Mouse (Mus musculus) liver, embryonic 12.5 days (tissue): Measurements from ENCODE around the gene Sspo. TPM values are rescaled to one million over a fixed set of nuclear protein-coding genes. Genes with fewer than 3 reads are reported as not detected.

ENCODE experiments used
- ATAC-seq: fragments of 200-750 bp; cut with Nextera tagmentation; 2 replicates; pipeline ENCODE4 v1.8.0; 2017; ENCODE audit warnings: moderate number of reproducible peaks, mild to moderate bottlenecking, moderate library complexity
- H3K27ac ChIP-seq: fragments of 300-500 bp; sonication (generic); 2 replicates; pipeline ENCODE4 v1.5.1; 2016; ENCODE audit warnings: mild to moderate bottlenecking
- H3K27me3 ChIP-seq: fragments of 300-500 bp; sonication (generic); replicated peaks from 2 replicates; pipeline ENCODE4 v1.6.1; 2016; ENCODE audit warnings: mild to moderate bottlenecking, moderate library complexity
- H3K36me3 ChIP-seq: fragments of 300-500 bp; sonication (generic); 2 replicates; pipeline ENCODE4 v1.6.1; 2016; ENCODE audit warnings: mild to moderate bottlenecking, moderate library complexity
- H3K4me1 ChIP-seq: fragments of 300-500 bp; sonication (generic); 2 replicates; pipeline ENCODE4 v1.6.1; 2016
- H3K4me2 ChIP-seq: fragments of 300-500 bp; sonication (generic); 2 replicates; pipeline ENCODE4 v1.6.1; 2016; ENCODE audit warnings: mild to moderate bottlenecking, moderate library complexity
- H3K4me3 ChIP-seq: fragments of 300-500 bp; sonication (generic); 2 replicates; pipeline ENCODE4 v1.5.1; 2016; ENCODE audit warnings: mild to moderate bottlenecking, moderate library complexity
- H3K9ac ChIP-seq: fragments of 300-500 bp; sonication (generic); 2 replicates; pipeline ENCODE4 v1.6.1; 2016; ENCODE audit warnings: mild to moderate bottlenecking, moderate library complexity
- H3K9me3 ChIP-seq: fragments of 300-500 bp; sonication (generic); replicated peaks from 2 replicates; pipeline ENCODE4 v1.6.1; 2016; ENCODE audit warnings: mild to moderate bottlenecking, moderate library complexity
- WGBS: fragments of 180-500 bp; shearing (Covaris S2); methylation state at CpG from one replicate; pipeline ENCODE4 v1.1.7; 2016; ENCODE audit not compliant: insufficient replicate concordance; 5-methylcytosine and 5-hydroxymethylcytosine counted together
- microRNA-seq: library from miRNA; unstranded; fragments of <30 nt; microRNA quantifications from one replicate; pipeline ENCODE4, GENCODE M21; 2017
- polyA plus RNA-seq: library from polyadenylated mRNA; unstranded; fragments of >200 nt; fragmentation: Nextera tagmentation; extraction: Ambion mirVana; gene quantifications from 2 replicates; pipeline ENCODE4 v1.2.1, GENCODE M21; 2016

The Sspo gene
- polyA plus RNA-seq, 1 experiment from 2014 or later = 0.04 TPM

- 0 out of 2 replicates have a peak, but pooled peaks cover 10% of the 10 kb centered on the region for H3K4me1 ChIP-seq
- no peaks in the 10 kb centered on the region for H3K36me3 ChIP-seq
- no peaks in the 10 kb centered on the region for H3K27me3 ChIP-seq
- no peak for ATAC-seq
- no peaks in the 10 kb centered on the region for H3K9me3 ChIP-seq
- H3K4me2 ChIP-seq = no peak overlapping the region
- no peak overlapping the region for H3K9ac ChIP-seq
- 57% methylated on average over 4 of the region's 4 CpGs for WGBS
- H3K27ac ChIP-seq = no peak overlapping the region
- H3K4me3 ChIP-seq = no peak overlapping the region
Observed at GRCm38 (mm10) chr6:48546858-48547257, 98.8 kb downstream of the Sspo start.

- Histone ChIP-seq H3K36me3 (no peaks in the 10 kb centered on the region), H3K4me3 (no peak overlapping the region), H3K27me3 (no peaks in the 10 kb centered on the region), H3K4me2 (no peak overlapping the region), H3K4me1 (0 out of 2 replicates have a peak, but pooled peaks cover 10% of the 10 kb centered on the region), H3K27ac (no peak overlapping the region), H3K9ac (no peak overlapping the region), H3K9me3 (no peaks in the 10 kb centered on the region)
- no peak for ATAC-seq
- WGBS = 63% methylated on average over 6 of the region's 6 CpGs
Observed at GRCm38 (mm10) chr6:48548314-48548713, 100.3 kb downstream of the Sspo start.

Small RNA genes lying within 50 kb of the gene (microRNA-seq; reads per million reads assigned to microRNA genes)
- gene Gm24325 = not detected

Other genes starting within 250 kb of the Sspo start
- 3.9 and 4.1 TPM in 2 replicates for gene Krba1, start 52.6 kb upstream of the Sspo start, polyA plus RNA-seq
- gene Zfp467, start 2.4 kb upstream of the Sspo start, polyA plus RNA-seq = 2.9 and 3.9 TPM in 2 replicates
- 1.8 and 2.3 TPM in 2 replicates for gene Atp6v0e2, start 89.4 kb downstream of the Sspo start, polyA plus RNA-seq
- gene Lrrc61, start 106.6 kb downstream of the Sspo start, polyA plus RNA-seq = 1.6 and 3.1 TPM in 2 replicates
- gene Rarres2, start 124.6 kb downstream of the Sspo start, polyA plus RNA-seq = 6.1 and 6.8 TPM in 2 replicates
- 0.44 TPM in 1 of 2 replicates, not detected in the other for gene Gm45021, start 141.4 kb downstream of the Sspo start, polyA plus RNA-seq
- 11.8 and 13.2 TPM in 2 replicates for gene Repin1, start 145.7 kb downstream of the Sspo start, polyA plus RNA-seq
- gene Gm44965, start 145.7 kb downstream of the Sspo start, polyA plus RNA-seq = not detected in 2 replicates
- 2.0 and 2.2 TPM in 2 replicates for gene Zfp775, start 153.8 kb downstream of the Sspo start, polyA plus RNA-seq
- gene AI854703, start 178.5 kb downstream of the Sspo start, polyA plus RNA-seq = 0.30 and 0.50 TPM in 2 replicates
- gene Gimap8, start 199.0 kb downstream of the Sspo start, polyA plus RNA-seq = 0.93 and 1.0 TPM in 2 replicates
- gene Gimap9, start 227.9 kb downstream of the Sspo start, polyA plus RNA-seq = 11.4 and 12.9 TPM in 2 replicates
- gene Gimap4, start 236.3 kb downstream of the Sspo start, polyA plus RNA-seq = 15.7 and 15.9 TPM in 2 replicates